Comparison of ENCODE assay signal across 12 mouse cellular contexts in genomic region chr13:34240087-34240428, GRCm38 (mm10).
A peak's percentile ranks its signal among the peaks of the same experiment; 100 is the strongest.
DNase-seq lines count a peak whose midpoint lies in the region; ATAC-seq and TF ChIP-seq lines count a peak whose summit lies in the region.
"Had no signal": no experiment of that assay in that cellular context is flagged by ENCODE, and none has a peak within 500 bp of the region (broad histone marks: within the 10 kb centered on the region; RNA-seq: fewer than 3 reads in every experiment).

No protein-coding gene starts in this region.

- no peak for DNase-seq in hindbrain, embryonic 10.5 days (ENCODE audit: low spot score)
- DNase-seq in brain, embryonic 14.5 days (ENCODE audit: low read depth), result peak; percentile 70
- peak; percentile 80 for DNase-seq in kidney, postnatal 14 days
- no peak for DNase-seq in layer of hippocampus, postnatal 14 days (ENCODE audit: low spot score in 2 of 2)
- no peak for DNase-seq in cerebellum, adult 2 months
- no peak for DNase-seq in heart, postnatal 10 days
- DNase-seq: lung, postnatal 4 days; thymus, postnatal 36 days had no signal

- no peak for TF ChIP-seq POLR2A in brain, embryonic 14.5 days (IDR thresholded peaks at IDR 0.05; ENCODE audit: borderline replicate concordance, extremely low read depth, insufficient read depth, insufficient read length, poor library complexity, severe bottlenecking)
- TF ChIP-seq POLR2A in cerebellum, adult 2 months (IDR thresholded peaks at IDR 0.05; ENCODE audit: borderline replicate concordance, insufficient read depth, low read length), result no peak

- no peak for ATAC-seq in hindbrain, embryonic 16.5 days
- no peak for ATAC-seq in forebrain, embryonic 16.5 days

- H3K4me2 ChIP-seq in hindbrain, embryonic 16.5 days (ENCODE audit: low read length), result no peak overlapping the region
- H3K4me2 ChIP-seq in forebrain, embryonic 16.5 days (ENCODE audit: low read length), result no peak overlapping the region
- H3K4me2 ChIP-seq: heart, embryonic 12.5 days had no signal

- peaks cover 2% of the 10 kb centered on the region; the same call in 1 of the 2 replicates for H3K27me3 ChIP-seq in hindbrain, embryonic 10.5 days (ENCODE audit: insufficient read depth, poor library complexity, severe bottlenecking)
- no peaks in the 10 kb centered on the region for H3K27me3 ChIP-seq in hindbrain, embryonic 16.5 days (replicated peaks; ENCODE audit: control insufficient read depth, insufficient read depth, low read length)
- H3K27me3 ChIP-seq in forebrain, embryonic 16.5 days (replicated peaks; ENCODE audit: control insufficient read depth, insufficient read depth, low read length), result no peaks in the 10 kb centered on the region
- no peaks in the 10 kb centered on the region for H3K27me3 ChIP-seq in cerebellum, adult 2 months (ENCODE audit: control insufficient read depth, insufficient read depth, low read length)
- H3K27me3 ChIP-seq: heart, embryonic 12.5 days; limb, embryonic 12.5 days had no signal

- no peak overlapping the region for H3K4me3 ChIP-seq in hindbrain, embryonic 10.5 days
- no peak overlapping the region for H3K4me3 ChIP-seq in hindbrain, embryonic 16.5 days (ENCODE audit: low read length)
- H3K4me3 ChIP-seq in forebrain, embryonic 16.5 days (replicated peaks; ENCODE audit: low read length), result no peak overlapping the region
- no peak overlapping the region for H3K4me3 ChIP-seq in cerebellum, adult 2 months (replicated peaks; ENCODE audit: insufficient read depth, low read depth, low read length)
- H3K4me3 ChIP-seq: heart, embryonic 12.5 days; limb, embryonic 12.5 days had no signal

- H3K36me3 ChIP-seq in hindbrain, embryonic 10.5 days, result no peaks in the 10 kb centered on the region
- H3K36me3 ChIP-seq in hindbrain, embryonic 16.5 days (ENCODE audit: control insufficient read depth, insufficient read depth, low read length), result no peaks in the 10 kb centered on the region
- no peaks in the 10 kb centered on the region for H3K36me3 ChIP-seq in forebrain, embryonic 16.5 days (ENCODE audit: control insufficient read depth, insufficient read depth)
- H3K36me3 ChIP-seq: heart, embryonic 12.5 days; limb, embryonic 12.5 days had no signal

- no peaks in the 10 kb centered on the region for H3K9me3 ChIP-seq in hindbrain, embryonic 10.5 days
- no peaks in the 10 kb centered on the region for H3K9me3 ChIP-seq in hindbrain, embryonic 16.5 days (ENCODE audit: control insufficient read depth, low read length)
- no peaks in the 10 kb centered on the region for H3K9me3 ChIP-seq in forebrain, embryonic 16.5 days (ENCODE audit: control insufficient read depth, low read length)
- H3K9me3 ChIP-seq: heart, embryonic 12.5 days; limb, embryonic 12.5 days had no signal

- no peak overlapping the region for H3K9ac ChIP-seq in hindbrain, embryonic 16.5 days (ENCODE audit: low read depth, low read length)
- H3K9ac ChIP-seq in forebrain, embryonic 16.5 days (replicated peaks; ENCODE audit: low read depth, low read length), result no peak overlapping the region
- H3K9ac ChIP-seq: heart, embryonic 12.5 days; limb, embryonic 12.5 days had no signal

- H3K4me1 ChIP-seq in hindbrain, embryonic 10.5 days (replicated peaks), result peaks cover 80% of the 10 kb centered on the region
- peaks cover 8% of the 10 kb centered on the region for H3K4me1 ChIP-seq in hindbrain, embryonic 16.5 days (ENCODE audit: control insufficient read depth, insufficient read depth, low read depth, low read length)
- H3K4me1 ChIP-seq in forebrain, embryonic 16.5 days (replicated peaks; ENCODE audit: control insufficient read depth, insufficient read depth, low read length), result peaks cover 27% of the 10 kb centered on the region
- peaks cover 4% of the 10 kb centered on the region; the same call in 1 of the 2 replicates for H3K4me1 ChIP-seq in cerebellum, adult 2 months (ENCODE audit: control insufficient read depth, insufficient read depth, low read length)

- no peak for TF ChIP-seq CTCF in brain, embryonic 14.5 days (IDR thresholded peaks at IDR 0.05; ENCODE audit: borderline replicate concordance, extremely low read depth, insufficient read depth, insufficient read length)
- TF ChIP-seq CTCF in cerebellum, adult 2 months (IDR thresholded peaks at IDR 0.05; ENCODE audit: borderline replicate concordance, insufficient read depth, low read depth, low read length), result no peak

- WGBS in hindbrain, embryonic 10.5 days, result 58% methylated on average over 3 of the region's 3 CpGs
- 54% methylated on average over 3 of the region's 3 CpGs for WGBS in hindbrain, embryonic 16.5 days
- 40% methylated on average over 3 of the region's 3 CpGs for WGBS in forebrain, embryonic 16.5 days
- 98% methylated on average over 3 of the region's 3 CpGs for WGBS in cerebellum, adult 2 months

- intact Hi-C loops in heart, postnatal 10 days (cut with DNase I), result no loop called here

- H3K27ac ChIP-seq in hindbrain, embryonic 10.5 days, result peak overlapping the region; percentile 84
- no peak overlapping the region for H3K27ac ChIP-seq in hindbrain, embryonic 16.5 days (ENCODE audit: low read depth, low read length)
- peak overlapping the region; percentile 48 for H3K27ac ChIP-seq in forebrain, embryonic 16.5 days (ENCODE audit: low read length)
- no peak overlapping the region for H3K27ac ChIP-seq in cerebellum, adult 2 months (ENCODE audit: insufficient read depth, low read length)

Comparison
In these comparisons a context has a peak if more than half of its experiments do, and no peak if none do; other contexts are left out.
1. H3K27ac ChIP-seq: peak in hindbrain, embryonic 10.5 days (single experiment) and forebrain, embryonic 16.5 days (single experiment); none in hindbrain, embryonic 16.5 days (single experiment) and cerebellum, adult 2 months (single experiment).
2. DNase-seq: peak in brain, embryonic 14.5 days (single experiment) and kidney, postnatal 14 days (single experiment); none in hindbrain, embryonic 10.5 days (single experiment), layer of hippocampus, postnatal 14 days (0 of 2), cerebellum, adult 2 months (0 of 2) and heart, postnatal 10 days (0 of 2).